Mouse (Mus musculus) bone marrow, adult 2 months (tissue): ENCODE results near the gene Larp1b.

ENCODE experiments used
- CTCF ChIP-seq: fragments of 200-500 bp; IDR thresholded peaks from 2 replicates; pipeline ENCODE4 v1.5.1; 2011; ENCODE audit warnings: low read length, control low read depth; ENCODE audit not compliant: control insufficient read depth, insufficient read depth
- POLR2A ChIP-seq: fragments of 200-500 bp; IDR thresholded peaks from 2 replicates; pipeline ENCODE4 v1.6.1; 2011; ENCODE audit warnings: low read depth, mild to moderate bottlenecking, control low read depth, low read length, borderline replicate concordance; ENCODE audit not compliant: control insufficient read depth

- TF ChIP-seq POLR2A (no peak), CTCF (no peak)
Observed at GRCm38 (mm10) chr3:41053334-41053733, 103.7 kb downstream of the Larp1b start.
